Mouse (Mus musculus) megakaryocyte progenitor cell, adult 5-6 weeks (primary cell): ENCODE data around the gene Kcnh5. TPM values are rescaled to one million over a fixed set of nuclear protein-coding genes. Genes with fewer than 3 reads are reported as not detected.

Source experiments
- ATAC-seq: replicated peaks from 2 replicates; pipeline ENCODE4 v1.8.0; 2016; ENCODE audit warnings: mild to moderate bottlenecking, moderate TSS enrichment, inconsistent platforms; ENCODE audit not compliant: poor library complexity
- total RNA-seq, 2 experiments: library from RNA; stranded (forward) in 1 of 2; stranded (reverse) in 1 of 2; fragments of 157-497, 149-512 nt in 1 of 2; fragments of 200-1000 nt in 1 of 2; gene quantifications; 2 replicates each; pipeline versions ENCODE4 v1.2.3 to v1.2.4; 2015 to 2017

Gene Kcnh5
- total RNA-seq (2015), result 0.10 and 0.32 TPM in 2 replicates
- total RNA-seq (2017), result not detected in 2 replicates

DNA sequence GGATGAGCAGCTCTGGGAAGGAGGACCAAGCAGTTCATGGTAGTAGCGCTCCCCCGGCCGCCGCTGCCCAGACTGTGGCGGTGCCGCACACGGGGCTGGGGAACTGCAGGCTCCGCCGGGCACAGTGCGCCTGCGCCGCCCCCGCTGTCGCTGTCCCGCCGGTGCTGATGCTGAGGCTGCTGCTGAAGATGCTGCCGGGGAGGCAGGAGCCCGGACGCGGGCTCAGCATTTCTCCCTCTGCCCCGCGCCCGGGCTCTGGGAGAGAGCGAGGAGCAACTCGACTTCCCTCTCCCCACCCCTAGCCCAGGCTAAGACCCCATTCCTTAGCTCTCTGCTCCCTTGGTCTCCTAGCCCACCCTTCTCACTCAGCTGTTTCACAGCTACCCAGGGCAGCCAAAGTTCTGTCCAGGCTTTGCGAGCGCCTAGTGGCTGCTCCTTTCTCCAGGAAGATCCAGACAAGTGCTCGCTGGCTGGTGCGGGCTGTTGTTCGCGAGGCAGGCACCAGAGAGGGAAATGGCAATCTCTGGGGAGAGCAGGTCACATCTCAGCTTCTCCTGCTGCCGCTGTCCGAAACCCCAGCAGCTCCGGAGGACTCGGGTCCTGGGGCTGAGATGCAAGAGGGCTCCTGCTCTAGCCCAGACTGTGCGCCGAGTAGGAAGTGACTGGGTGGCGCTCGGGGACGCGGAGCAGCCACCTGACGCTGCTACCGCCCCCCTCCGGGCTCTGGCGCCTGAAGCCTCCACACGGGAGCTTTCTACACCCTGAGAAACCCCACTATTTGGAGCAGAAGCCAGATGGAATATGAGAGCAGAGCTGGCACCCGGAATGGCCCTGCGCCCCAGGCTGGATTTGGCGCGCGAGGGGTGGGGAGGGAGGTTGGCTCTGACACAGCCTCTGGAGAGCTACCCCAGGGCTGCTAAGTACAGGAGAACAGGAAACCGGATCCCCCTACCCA is at the start of gene Kcnh5:
Gene Kcnh5 (minus strand): TSS at position 642 of the 955 bp plus-strand sequence.
- 0 out of 2 replicates have a peak, but pooled peaks have one; percentile 29 for ATAC-seq

GRCm38 (mm10) chr12:75223966-75224365 is 46.8 kb upstream of the Kcnh5 start:
- no peak for ATAC-seq

GRCm38 (mm10) chr12:75189413-75189812 is 12.3 kb upstream of the Kcnh5 start:
- ATAC-seq, result no peak

- ATAC-seq, result no peak
These were observed 5.5 kb upstream of the Kcnh5 start for GRCm38 (mm10) chr12:75182646-75183045.

DNA sequence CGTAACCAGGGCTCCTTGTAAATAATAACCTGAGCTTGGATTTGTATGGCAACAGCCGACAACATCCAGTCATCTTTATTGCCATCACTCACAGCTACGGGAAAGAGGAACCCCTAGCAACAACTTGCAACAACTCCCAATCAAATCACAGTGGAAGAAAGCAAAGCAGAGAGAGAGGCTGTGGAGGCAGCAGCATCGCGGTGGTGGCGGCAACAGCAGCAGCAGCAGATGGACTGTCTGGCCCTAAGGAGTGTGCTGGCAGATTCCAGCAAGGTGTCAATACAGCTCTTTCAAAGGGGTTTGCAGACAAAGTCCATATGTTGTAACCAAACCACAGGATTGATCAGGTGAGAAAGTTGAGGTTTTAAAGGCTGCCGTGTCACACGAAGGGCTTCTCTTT is 2.4 kb upstream of the Kcnh5 start:
- ATAC-seq, result no peak

GRCm38 (mm10) chr12:75177646-75178030 is 506 bp upstream of the Kcnh5 start:
- no peak for ATAC-seq

DNA sequence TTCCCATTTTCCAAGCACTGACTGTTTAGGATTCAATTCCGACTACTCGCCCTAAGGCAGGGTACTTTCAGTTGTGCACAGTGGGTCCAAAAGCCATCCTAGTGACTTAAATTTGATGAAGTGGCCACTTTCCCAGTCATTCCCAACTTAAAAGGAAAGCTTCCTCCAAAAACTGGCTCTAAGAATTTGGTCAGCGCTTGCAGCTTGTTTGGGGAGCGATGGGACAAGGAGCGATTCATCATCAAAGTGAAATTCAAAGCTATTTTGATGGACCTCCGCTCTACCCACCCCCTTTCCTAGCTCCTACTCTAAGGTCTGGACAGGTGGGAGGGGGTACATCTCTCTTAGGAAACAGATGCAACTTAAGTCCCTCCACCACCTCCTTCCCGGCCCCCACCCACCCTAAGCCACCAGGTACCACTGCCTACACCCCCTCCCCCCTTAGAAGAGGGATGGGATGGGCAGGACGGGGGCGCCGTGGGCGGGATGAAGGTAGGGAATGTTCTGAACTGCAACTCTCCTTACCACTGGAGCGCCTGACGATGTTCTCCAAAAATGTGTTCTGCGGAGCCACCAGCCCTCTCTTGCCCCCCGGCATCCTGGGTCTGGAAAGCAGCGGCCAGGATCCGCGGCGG is 1.1 kb downstream of the Kcnh5 start:
- ATAC-seq, result no peak

DNA sequence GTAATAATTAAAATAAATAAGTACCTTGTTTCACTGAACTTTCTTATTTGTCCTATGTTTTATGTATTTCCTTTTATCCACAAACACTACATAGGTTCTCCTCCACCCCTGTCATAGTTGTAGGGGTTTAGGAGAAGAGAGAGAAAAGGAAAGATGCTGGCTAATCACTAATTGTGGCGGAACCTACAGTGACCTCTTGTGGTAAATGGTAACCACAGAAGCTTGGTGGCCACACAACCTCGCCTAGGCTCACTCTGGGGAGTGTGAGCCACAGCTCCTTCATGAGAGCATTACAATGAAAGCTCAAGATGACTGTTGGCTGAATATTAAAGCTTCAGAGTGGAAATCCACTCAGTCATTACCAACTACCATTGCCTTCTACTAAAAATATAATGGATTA is 6.2 kb downstream of the Kcnh5 start:
- no peak; the same call in 1 of the 2 replicates for ATAC-seq

GRCm38 (mm10) chr12:75153076-75153568 is 24.0 kb downstream of the Kcnh5 start:
- no peak for ATAC-seq

GRCm38 (mm10) chr12:75139792-75140191 is 37.3 kb downstream of the Kcnh5 start:
- no peak for ATAC-seq

GRCm38 (mm10) chr12:75091921-75092320 is 85.2 kb downstream of the Kcnh5 start:
- no peak for ATAC-seq

- ATAC-seq, result no peak
These were observed 86.2 kb downstream of the Kcnh5 start for GRCm38 (mm10) chr12:75090957-75091356.

DNA sequence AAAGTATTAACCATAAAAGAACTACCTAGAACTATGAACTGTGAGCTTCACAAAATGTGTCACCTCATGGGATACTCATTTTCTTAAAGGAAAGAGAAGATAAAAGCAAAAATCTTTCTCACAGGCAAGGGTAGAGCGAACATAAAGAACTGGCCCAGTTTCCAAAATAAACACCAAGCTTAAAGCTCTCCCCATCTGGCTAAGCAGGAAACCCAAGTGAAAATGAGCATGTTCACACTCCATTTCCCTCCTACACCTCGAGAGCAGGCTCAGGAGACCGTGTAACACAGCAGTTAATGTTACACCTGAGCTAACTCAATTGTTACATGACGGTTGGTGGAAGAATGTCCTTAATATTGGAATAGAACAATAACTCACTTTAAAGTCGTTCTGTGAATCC is 100.0 kb downstream of the Kcnh5 start:
- ATAC-seq, result no peak

DNA sequence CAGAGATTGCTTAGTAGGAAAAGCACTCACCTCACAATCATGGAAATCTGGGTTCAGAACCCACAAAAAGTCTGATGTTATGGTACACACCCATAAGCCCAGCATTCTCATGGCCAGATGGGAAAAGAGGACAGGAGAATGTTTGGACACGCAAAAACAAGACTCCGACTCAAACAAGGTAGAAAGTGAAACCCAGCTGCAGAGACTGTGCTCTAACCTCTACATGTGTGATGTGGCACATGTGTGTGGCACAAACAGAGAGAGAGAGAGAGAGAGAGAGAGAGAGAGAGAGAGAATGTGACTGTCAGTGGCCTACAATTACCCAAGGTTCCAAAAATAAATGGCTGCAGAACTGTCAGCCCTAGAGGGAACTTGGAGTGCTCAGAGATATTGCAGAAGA is 106.1 kb downstream of the Kcnh5 start:
- no peak for ATAC-seq

DNA sequence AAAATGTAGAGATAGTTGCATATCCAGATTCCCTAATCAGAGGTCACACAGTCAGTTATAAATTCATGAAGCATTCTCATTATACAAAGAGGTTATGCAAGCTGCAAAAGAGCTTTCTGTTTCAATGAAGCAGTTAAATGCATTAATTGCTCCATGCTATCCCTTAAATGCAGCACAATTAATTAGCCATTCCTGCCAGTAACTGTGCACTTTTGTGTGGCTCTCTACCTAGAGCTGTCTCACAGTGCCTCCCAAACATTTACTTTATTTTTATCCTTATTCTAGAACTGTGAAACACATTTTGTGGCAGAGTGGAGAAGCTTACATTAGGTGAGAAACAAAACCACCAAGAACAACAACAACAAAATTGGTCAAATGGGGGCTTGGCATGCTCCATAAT is 114.6 kb downstream of the Kcnh5 start:
- no peak for ATAC-seq

- no peak for ATAC-seq
These were observed 115.4 kb downstream of the Kcnh5 start for GRCm38 (mm10) chr12:75061731-75062130.

DNA sequence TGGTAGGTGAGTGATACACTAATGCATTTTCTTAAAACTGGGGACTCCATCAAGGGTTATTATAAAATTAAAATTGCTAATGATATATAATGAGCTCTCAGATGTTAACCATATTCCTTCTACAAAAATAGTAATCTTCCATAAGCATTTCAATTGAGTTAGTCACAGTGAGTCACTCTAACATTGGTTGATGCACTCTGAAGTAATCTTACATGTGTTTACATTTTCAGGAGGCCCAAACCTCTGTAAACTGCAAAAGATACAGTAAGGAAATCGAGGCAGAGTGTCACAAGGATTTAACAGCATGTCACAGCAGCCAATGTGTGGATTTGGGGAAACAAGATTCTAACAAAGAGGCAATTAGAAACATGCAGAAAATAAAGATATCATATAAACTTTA is 123.4 kb downstream of the Kcnh5 start:
- no peak for ATAC-seq

DNA sequence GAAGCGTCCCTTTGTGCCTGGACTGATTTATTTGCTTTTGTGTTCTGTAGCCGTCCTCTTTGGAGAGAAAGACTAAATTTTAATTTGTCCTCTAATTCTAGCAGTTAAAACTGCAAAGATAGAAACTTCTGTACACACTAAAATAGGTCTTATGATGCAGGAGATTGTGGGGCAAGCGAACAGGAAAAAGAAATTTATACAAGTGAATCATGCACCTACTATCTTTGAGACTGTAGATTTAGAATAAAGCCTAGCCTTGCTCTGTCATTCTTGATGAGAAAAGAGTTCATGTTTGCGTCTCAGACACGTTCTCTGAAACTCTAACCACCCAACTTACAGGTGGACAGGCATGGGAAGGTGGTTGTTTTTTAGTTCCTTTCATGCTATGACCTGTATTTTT is 140.4 kb downstream of the Kcnh5 start:
- no peak for ATAC-seq

- ATAC-seq, result no peak
These were observed 144.9 kb downstream of the Kcnh5 start for GRCm38 (mm10) chr12:75031970-75032864.

DNA sequence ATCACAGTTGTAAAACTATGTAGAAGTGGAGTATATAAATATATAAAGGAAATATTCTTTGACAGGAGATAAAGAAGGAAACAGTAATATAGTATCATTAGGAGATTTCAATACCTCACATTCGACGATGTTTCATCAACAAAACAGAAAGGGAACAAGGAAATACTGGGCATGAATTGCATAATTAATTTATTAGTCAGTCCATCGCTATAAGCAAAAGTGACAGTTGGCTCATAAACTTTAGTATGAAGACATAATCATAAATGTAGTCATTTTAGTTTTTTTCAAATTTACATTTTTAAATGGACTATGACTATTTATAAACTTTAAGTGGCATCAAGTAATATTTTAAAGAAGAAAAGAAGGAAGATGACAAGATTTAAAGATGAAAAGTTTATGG is 205.9 kb downstream of the Kcnh5 start:
- ATAC-seq, result 0 out of 2 replicates have a peak, but pooled peaks have one; percentile 33

GRCm38 (mm10) chr12:74969420-74969819 is 207.7 kb downstream of the Kcnh5 start:
- peak; percentile 90 for ATAC-seq
